Mouse (Mus musculus) midbrain, postnatal 0 days (tissue): ENCODE results near the gene Olfr1537. TPM values are rescaled to one million over a fixed set of nuclear protein-coding genes. Genes with fewer than 3 reads are reported as not detected.

Source experiments
- ATAC-seq: fragments of 200-750 bp; cut with Nextera tagmentation; 2 replicates; pipeline ENCODE4 v1.8.0; 2017; ENCODE audit warnings: moderate number of reproducible peaks, mild to moderate bottlenecking, moderate TSS enrichment, moderate library complexity; ENCODE audit not compliant: low FRiP score
- DNase-seq: peaks from one replicate; pipeline ENCODE4 v3.0.0-alpha.2; 2015; ENCODE audit warnings: low spot score
- H3K27ac ChIP-seq: fragments of 300-500 bp; sonication (generic); 2 replicates; pipeline ENCODE4 v1.5.1; 2014; ENCODE audit warnings: low read depth, mild to moderate bottlenecking, low read length, mixed read lengths
- H3K27me3 ChIP-seq: fragments of 300-500 bp; sonication (generic); 2 replicates; pipeline ENCODE4 v1.6.1; 2014; ENCODE audit warnings: low read length, control low read depth, mixed read lengths; ENCODE audit not compliant: insufficient read depth
- H3K36me3 ChIP-seq: fragments of 300-500 bp; sonication (generic); 2 replicates; pipeline ENCODE4 v1.6.1; 2014; ENCODE audit warnings: low read length, control low read depth, mixed read lengths; ENCODE audit not compliant: insufficient read depth
- H3K4me1 ChIP-seq: fragments of 300-500 bp; sonication (generic); 2 replicates; pipeline ENCODE4 v1.6.1; 2014; ENCODE audit warnings: mild to moderate bottlenecking, control low read depth, antibody characterized with exemption, low read length, mixed read lengths; ENCODE audit not compliant: insufficient read depth
- H3K4me2 ChIP-seq: fragments of 300-500 bp; sonication (generic); 2 replicates; pipeline ENCODE4 v1.6.1; 2014; ENCODE audit warnings: low read depth, mild to moderate bottlenecking, low read length, mixed read lengths; ENCODE audit not compliant: poor library complexity, severe bottlenecking
- H3K4me3 ChIP-seq: fragments of 300-500 bp; sonication (generic); 2 replicates; pipeline ENCODE4 v1.5.1; 2014; ENCODE audit warnings: low read depth, mild to moderate bottlenecking, low read length, moderate library complexity
- H3K9ac ChIP-seq: fragments of 300-500 bp; sonication (generic); replicated peaks from 2 replicates; pipeline ENCODE4 v1.6.1; 2014; ENCODE audit warnings: mild to moderate bottlenecking, low read length, moderate library complexity, mixed read lengths; ENCODE audit not compliant: poor library complexity, severe bottlenecking
- H3K9me3 ChIP-seq: fragments of 300-500 bp; sonication (generic); 2 replicates; pipeline ENCODE4 v1.6.1; 2016; ENCODE audit warnings: low read length, control low read depth
- CTCF ChIP-seq: IDR thresholded peaks from 2 replicates; pipeline ENCODE4 v1.5.1; 2016; ENCODE audit warnings: antibody characterized with exemption, mild to moderate bottlenecking
- WGBS: fragments of 180-500 bp; shearing (Covaris S2); extraction: QIAGEN DNeasy Blood & Tissue Kit; methylation state at CpG from one replicate; pipeline ENCODE4 v1.1.7; 2014; 5-methylcytosine and 5-hydroxymethylcytosine counted together
- polyA plus RNA-seq: library from polyadenylated mRNA; unstranded; fragments of >200 nt; fragmentation: Nextera tagmentation; extraction: Ambion mirVana; gene quantifications from 2 replicates; pipeline ENCODE4 v1.2.1, GENCODE M21; 2015
- total RNA-seq: library from RNA; depleted of rRNA; stranded (reverse); fragments of >200 nt; gene quantifications from 2 replicates; pipeline ENCODE4 v1.2.3, GENCODE M21; 2014; rRNA removed

The Olfr1537 gene
- total RNA-seq: not detected in 2 replicates
- polyA plus RNA-seq: not detected in 2 replicates

DNA sequence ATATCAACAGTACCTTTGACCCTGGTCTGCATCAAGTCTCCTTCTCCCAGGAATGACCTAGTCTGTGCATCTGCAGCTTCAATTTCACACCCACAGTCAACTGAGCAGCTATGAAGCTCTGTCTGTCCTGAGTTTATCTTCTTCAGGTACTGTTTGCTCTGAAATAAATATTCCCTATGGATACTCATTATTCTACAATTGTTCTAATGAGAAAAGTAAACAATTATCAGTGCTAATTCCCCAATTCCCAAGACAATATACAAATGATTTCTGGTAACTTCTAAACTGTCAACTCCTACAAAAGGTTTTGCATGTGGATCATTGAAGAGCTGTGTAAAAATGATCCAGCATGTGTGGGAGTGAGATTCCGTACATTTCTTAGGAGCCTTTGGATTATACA is at the start of gene Olfr1537:
Olfr1537 (minus strand) TSS at position 101 of the 400 bp plus-strand sequence.
- WGBS: 89% methylated on average over 1 of the region's 1 CpGs
- no peaks in the 10 kb centered on the region for H3K4me1 ChIP-seq
- H3K9me3 ChIP-seq: no peaks in the 10 kb centered on the region
- no peak within 1 kb of the TSS for H3K9ac ChIP-seq
- TF ChIP-seq CTCF: no peak
- no peak for ATAC-seq
- H3K27ac ChIP-seq: no peak within 1 kb of the TSS
- H3K36me3 ChIP-seq: no peaks in the 10 kb centered on the region
- H3K27me3 ChIP-seq: no peaks in the 10 kb centered on the region
- H3K4me3 ChIP-seq: no peak within 1 kb of the TSS
- no peak for DNase-seq
- H3K4me2 ChIP-seq: no peak within 1 kb of the TSS

DNA sequence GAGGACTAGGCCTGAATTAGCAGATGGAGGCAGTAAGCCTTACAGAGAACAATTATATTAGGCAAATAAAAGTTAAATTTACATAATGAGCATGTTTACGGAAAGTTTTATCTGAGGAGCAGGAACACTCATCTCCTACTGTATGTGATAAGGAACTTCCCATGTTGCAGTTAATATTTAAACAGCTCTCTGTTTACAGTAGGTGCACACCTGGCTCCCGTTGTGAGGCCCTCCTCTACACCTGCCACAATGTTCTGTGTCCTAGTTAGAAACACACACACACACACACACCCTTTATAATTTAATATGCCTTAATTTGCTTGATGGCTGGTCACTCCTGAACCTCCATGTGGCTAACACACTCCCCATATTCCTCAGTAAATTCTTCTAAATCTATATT is 37.3 kb upstream of the Olfr1537 start:
- no peaks in the 10 kb centered on the region for H3K4me1 ChIP-seq

GRCm38 (mm10) chr9:39276718-39277117 is 26.9 kb upstream of the Olfr1537 start, which contains the start of gene Olfr945:
Gene Olfr945 (minus strand): TSS chr9:39276818.
- Histone ChIP-seq H3K9me3 (no peaks in the 10 kb centered on the region), H3K27me3 (no peaks in the 10 kb centered on the region), H3K27ac (no peak within 1 kb of the TSS), H3K4me3 (no peak within 1 kb of the TSS), H3K36me3 (no peaks in the 10 kb centered on the region), H3K9ac (no peak within 1 kb of the TSS), H3K4me2 (no peak within 1 kb of the TSS), H3K4me1 (no peaks in the 10 kb centered on the region)
- no peak for ATAC-seq
- WGBS: 91% methylated on average over 3 of the region's 3 CpGs
- TF ChIP-seq CTCF: no peak
- DNase-seq: no peak

More for the DNA sequence above, 37.3 kb upstream of the Olfr1537 start:
- Histone ChIP-seq H3K4me2 (no peak overlapping the region), H3K27me3 (no peaks in the 10 kb centered on the region), H3K27ac (no peak overlapping the region), H3K9me3 (no peaks in the 10 kb centered on the region), H3K4me3 (no peak overlapping the region), H3K36me3 (no peaks in the 10 kb centered on the region), H3K9ac (no peak overlapping the region)
- ATAC-seq (no peak), DNase-seq (no peak)
- 92% methylated on average over 2 of the region's 2 CpGs for WGBS
- no peak for TF ChIP-seq CTCF

DNA sequence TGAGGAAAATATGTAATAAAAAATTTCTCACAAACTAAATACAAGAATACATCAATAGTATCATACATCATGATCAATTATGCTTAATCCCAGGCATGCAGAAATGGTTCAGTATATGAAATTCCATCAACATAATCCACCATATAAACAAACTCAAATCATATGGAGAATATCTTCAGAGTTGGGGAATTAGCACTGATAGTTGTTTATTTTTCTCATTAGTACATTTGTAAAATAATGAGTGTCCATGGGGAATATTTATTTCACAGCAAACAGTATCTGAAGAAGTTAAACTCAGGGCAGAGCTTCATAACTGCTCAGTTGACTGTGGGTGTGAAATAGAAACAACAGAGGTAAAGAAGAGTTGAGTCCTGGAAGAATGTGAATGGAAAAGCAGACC is 48.2 kb downstream of the Olfr1537 start, which contains the start of gene Olfr944:
Olfr944 (plus strand) TSS at position 301 of the 400 bp plus-strand sequence.
- Histone ChIP-seq H3K36me3 (no peaks in the 10 kb centered on the region), H3K4me3 (no peak within 1 kb of the TSS), H3K27me3 (no peaks in the 10 kb centered on the region), H3K4me1 (no peaks in the 10 kb centered on the region), H3K9me3 (no peaks in the 10 kb centered on the region), H3K9ac (no peak within 1 kb of the TSS), H3K4me2 (no peak within 1 kb of the TSS), H3K27ac (no peak within 1 kb of the TSS)
- ATAC-seq (no peak), DNase-seq (no peak)
- no peak for TF ChIP-seq CTCF

Other genes starting within 250 kb of the Olfr1537 start
- gene Olfr146, start 226.6 kb downstream of the Olfr1537 start, total RNA-seq: not detected in 2 replicates
- gene Olfr146, start 226.6 kb downstream of the Olfr1537 start, polyA plus RNA-seq: not detected in 2 replicates
- gene Olfr937, start 185.0 kb downstream of the Olfr1537 start, total RNA-seq: not detected in 2 replicates
- not detected in 2 replicates for gene Olfr937, start 185.0 kb downstream of the Olfr1537 start, polyA plus RNA-seq
- gene Olfr938, start 171.1 kb downstream of the Olfr1537 start, total RNA-seq: not detected in 2 replicates
- gene Olfr938, start 171.1 kb downstream of the Olfr1537 start, polyA plus RNA-seq: not detected in 2 replicates
- not detected in 2 replicates for gene Olfr27, start 121.9 kb downstream of the Olfr1537 start, total RNA-seq
- not detected in 2 replicates for gene Olfr27, start 121.9 kb downstream of the Olfr1537 start, polyA plus RNA-seq
- gene Olfr943, start 83.7 kb downstream of the Olfr1537 start, total RNA-seq: not detected in 2 replicates
- not detected in 2 replicates for gene Olfr943, start 83.7 kb downstream of the Olfr1537 start, polyA plus RNA-seq
- not detected in 2 replicates for gene Olfr944, start 48.1 kb downstream of the Olfr1537 start, total RNA-seq
- gene Olfr944, start 48.1 kb downstream of the Olfr1537 start, polyA plus RNA-seq: not detected in 2 replicates
- gene Olfr945, start 26.8 kb upstream of the Olfr1537 start, total RNA-seq: not detected in 2 replicates
- not detected in 2 replicates for gene Olfr945, start 26.8 kb upstream of the Olfr1537 start, polyA plus RNA-seq
- not detected in 2 replicates for gene Olfr948, start 76.1 kb upstream of the Olfr1537 start, total RNA-seq
- not detected in 2 replicates for gene Olfr948, start 76.1 kb upstream of the Olfr1537 start, polyA plus RNA-seq
- not detected in 2 replicates for gene Olfr951, start 137.4 kb upstream of the Olfr1537 start, total RNA-seq
- gene Olfr951, start 137.4 kb upstream of the Olfr1537 start, polyA plus RNA-seq: not detected in 2 replicates
- gene Olfr952, start 177.2 kb upstream of the Olfr1537 start, total RNA-seq: not detected in 2 replicates
- gene Olfr952, start 177.2 kb upstream of the Olfr1537 start, polyA plus RNA-seq: not detected in 2 replicates
- gene Olfr954, start 206.7 kb upstream of the Olfr1537 start, total RNA-seq: not detected in 2 replicates
- not detected in 2 replicates for gene Olfr954, start 206.7 kb upstream of the Olfr1537 start, polyA plus RNA-seq
- not detected in 2 replicates for gene Olfr955, start 221.9 kb upstream of the Olfr1537 start, total RNA-seq
- not detected in 2 replicates for gene Olfr955, start 221.9 kb upstream of the Olfr1537 start, polyA plus RNA-seq
- not detected in 2 replicates for gene Olfr44, start 244.0 kb upstream of the Olfr1537 start, total RNA-seq
- not detected in 2 replicates for gene Olfr44, start 244.0 kb upstream of the Olfr1537 start, polyA plus RNA-seq